Mouse (Mus musculus) gastrocnemius, postnatal 10 days (tissue): ENCODE measurements around the gene Cables2. TPM values are rescaled to one million over a fixed set of nuclear protein-coding genes. Genes with fewer than 3 reads are reported as not detected.

ENCODE experiments used
- DNase-seq: peaks from one replicate; pipeline ENCODE4 v3.0.0; 2021; ENCODE audit warnings: mixed read lengths
- long read RNA-seq, 2 experiments: library from polyadenylated mRNA; stranded (forward); transcript quantifications; one replicate each; pipeline ENCODE4 v2.0.0; 2021
- total RNA-seq, 2 experiments: library from RNA; stranded (reverse); gene quantifications; 2 replicates each; pipeline ENCODE4 v1.2.3; 2021

The Cables2 gene
- 10 to 100 TPM in 1 of 2 experiments, 1 to 10 TPM in 1; 9.3 to 10.3 TPM for total RNA-seq
- long read RNA-seq, experiment 1, transcript Cables2-201 (10 exons, 2,975 nt): major isoform, 22 of 36 reads
- long read RNA-seq, experiment 1, partial matches to known transcripts: 1 of 36 reads
- long read RNA-seq, experiment 1, other reads (novel, unspliced or antisense): 13 of 36 reads
- long read RNA-seq, experiment 2, transcript Cables2-201 (10 exons, 2,975 nt): major isoform, 18 of 24 reads
- long read RNA-seq, experiment 2, partial matches to known transcripts: 1 of 24 reads
- long read RNA-seq, experiment 2, other reads (novel, unspliced or antisense): 5 of 24 reads

GRCm38 (mm10) chr2:180273394-180274244 is at the start of gene Cables2:
Gene Cables2 (minus strand): TSS chr2:180273496.
- peak; percentile 89 for DNase-seq

- DNase-seq: no peak
Measured at GRCm38 (mm10) chr2:180322674-180323355, 49.5 kb upstream of the Cables2 start.

GRCm38 (mm10) chr2:180320216-180320615 is 46.9 kb upstream of the Cables2 start:
- DNase-seq: no peak

DNA sequence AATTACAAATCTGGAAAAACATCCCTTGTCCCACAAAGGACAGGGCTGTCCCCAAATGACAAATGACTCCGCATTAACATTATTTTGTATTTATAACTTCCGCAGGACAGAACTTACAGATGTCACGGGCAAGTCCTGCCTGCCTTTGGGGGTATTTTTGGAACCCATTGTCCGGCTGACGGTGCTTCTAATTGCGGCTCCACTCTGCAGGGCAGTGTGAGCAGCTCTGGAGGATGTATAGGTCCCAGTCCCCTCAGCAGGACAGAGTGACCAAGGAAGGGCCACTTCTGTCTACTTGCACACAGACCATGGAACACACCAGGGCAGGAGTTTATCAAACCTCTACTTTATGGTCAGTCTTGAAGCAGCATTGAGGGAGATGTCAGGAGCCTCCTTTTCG is 44.3 kb upstream of the Cables2 start:
- no peak for DNase-seq

- no peak for DNase-seq
Measured at GRCm38 (mm10) chr2:180314292-180314691, 41.0 kb upstream of the Cables2 start.

DNA sequence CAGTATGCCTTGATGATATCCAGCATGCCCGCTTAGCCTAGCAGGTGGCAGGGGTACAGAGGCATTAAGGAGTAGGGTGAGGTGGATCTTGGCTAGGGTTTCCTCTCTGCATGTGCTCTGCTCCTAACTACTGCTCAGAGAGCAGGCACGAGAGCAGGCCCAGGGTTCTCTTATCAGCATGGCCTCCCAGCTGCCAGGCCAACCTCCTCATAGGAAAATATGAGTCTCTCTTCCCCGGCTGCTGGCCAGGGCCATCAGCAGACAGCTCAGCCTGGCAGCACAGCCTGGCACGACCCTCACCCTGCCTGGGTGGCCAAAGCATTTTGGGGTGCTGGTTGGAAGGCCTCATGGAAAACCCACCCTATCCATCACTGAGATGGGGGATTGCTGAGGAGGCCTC is 37.9 kb upstream of the Cables2 start:
- no peak for DNase-seq

DNA sequence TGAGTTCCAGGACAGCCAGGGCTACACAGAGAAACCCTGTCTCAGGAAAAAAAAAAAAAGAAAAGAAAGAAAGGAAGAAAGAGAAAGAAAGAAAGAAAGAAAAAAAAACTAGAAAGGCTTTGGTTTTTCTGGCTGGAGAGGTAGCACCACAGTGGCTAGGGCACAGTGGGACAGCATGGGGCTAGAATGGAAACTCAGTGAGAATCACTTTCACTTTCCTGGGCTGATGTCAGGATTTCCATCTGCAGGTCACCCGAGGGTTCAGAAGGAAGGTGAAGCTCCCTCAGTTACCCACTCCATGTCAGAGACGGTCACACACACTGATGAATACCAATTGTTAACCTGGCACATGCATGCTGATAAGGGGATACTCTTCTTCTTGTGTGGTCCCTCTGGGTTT is 34.4 kb upstream of the Cables2 start:
- no peak for DNase-seq

- peak; percentile 60 for DNase-seq
Measured at GRCm38 (mm10) chr2:180306423-180307168, 33.3 kb upstream of the Cables2 start.

DNA sequence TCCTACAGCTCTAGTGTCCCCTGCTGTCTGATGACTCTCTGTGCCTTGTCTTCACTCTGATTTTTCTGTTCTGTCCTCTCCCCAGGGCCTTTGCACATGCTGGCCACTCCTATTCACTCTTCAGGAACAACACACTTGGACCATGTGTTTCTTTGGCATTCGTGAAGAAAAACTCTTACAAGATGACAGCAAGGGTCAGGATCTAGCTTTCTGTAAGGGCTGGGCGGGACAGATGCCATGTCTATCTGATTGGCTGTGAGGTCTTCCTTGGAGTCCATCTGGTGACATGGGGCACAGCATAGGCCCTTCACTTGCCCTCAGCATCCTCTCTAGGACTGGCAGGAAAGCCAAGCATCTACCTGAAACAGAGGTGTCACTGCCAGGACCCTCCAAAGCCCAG is 32.7 kb upstream of the Cables2 start:
- DNase-seq: no peak

- no peak for DNase-seq
Measured at GRCm38 (mm10) chr2:180305490-180305889, 32.2 kb upstream of the Cables2 start.

GRCm38 (mm10) chr2:180304554-180304953 is 31.3 kb upstream of the Cables2 start:
- no peak for DNase-seq

- no peak for DNase-seq
Measured at GRCm38 (mm10) chr2:180303468-180303867, 30.2 kb upstream of the Cables2 start.

GRCm38 (mm10) chr2:180302201-180302600 is 28.9 kb upstream of the Cables2 start:
- no peak for DNase-seq

- no peak for DNase-seq
Measured at GRCm38 (mm10) chr2:180300771-180301170, 27.5 kb upstream of the Cables2 start.

DNA sequence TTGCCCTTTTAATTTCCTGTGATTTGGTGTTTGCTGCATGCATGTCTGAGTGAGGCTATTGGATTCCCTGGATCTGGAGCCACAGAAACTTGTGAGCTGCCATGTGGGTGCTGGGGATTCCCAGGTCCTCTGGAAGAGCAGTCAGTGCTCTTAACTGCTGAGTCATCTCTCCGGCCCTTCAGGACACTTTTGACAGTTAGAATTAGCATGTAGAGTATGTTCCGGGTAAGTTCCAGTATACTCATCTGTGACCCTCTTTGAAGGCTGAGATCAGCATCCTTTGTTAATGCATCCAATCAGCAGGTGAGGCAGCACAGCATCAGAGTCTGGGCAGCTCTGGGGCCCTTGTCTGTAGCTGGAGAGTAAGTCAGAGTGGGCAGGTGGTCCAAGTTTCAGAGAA is 27.0 kb upstream of the Cables2 start:
- no peak for DNase-seq

GRCm38 (mm10) chr2:180292906-180293305 is 19.6 kb upstream of the Cables2 start:
- DNase-seq: no peak

GRCm38 (mm10) chr2:180292026-180292425 is 18.7 kb upstream of the Cables2 start:
- DNase-seq: no peak

- no peak for DNase-seq
Measured at GRCm38 (mm10) chr2:180291566-180291965, 18.3 kb upstream of the Cables2 start.

DNA sequence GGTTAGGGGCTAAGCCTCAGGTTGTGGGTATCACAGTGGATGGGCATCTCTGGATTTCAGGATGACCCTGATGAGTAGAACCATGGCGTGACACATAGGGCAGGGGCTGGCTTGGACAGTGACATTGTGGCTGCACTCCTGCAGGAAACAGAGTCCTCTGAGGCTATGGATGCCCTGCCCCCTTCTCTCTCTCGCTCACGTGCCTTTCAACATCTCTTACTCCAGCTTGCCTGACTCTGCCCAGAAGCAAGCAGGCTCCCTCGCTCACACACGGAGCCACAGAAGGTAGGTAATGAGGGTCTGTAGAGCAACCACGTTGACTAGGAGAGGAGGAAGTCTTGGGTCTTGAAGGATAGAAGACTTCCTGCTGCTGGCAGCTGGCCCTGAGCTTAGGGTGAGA is 17.2 kb upstream of the Cables2 start:
- no peak for DNase-seq

DNA sequence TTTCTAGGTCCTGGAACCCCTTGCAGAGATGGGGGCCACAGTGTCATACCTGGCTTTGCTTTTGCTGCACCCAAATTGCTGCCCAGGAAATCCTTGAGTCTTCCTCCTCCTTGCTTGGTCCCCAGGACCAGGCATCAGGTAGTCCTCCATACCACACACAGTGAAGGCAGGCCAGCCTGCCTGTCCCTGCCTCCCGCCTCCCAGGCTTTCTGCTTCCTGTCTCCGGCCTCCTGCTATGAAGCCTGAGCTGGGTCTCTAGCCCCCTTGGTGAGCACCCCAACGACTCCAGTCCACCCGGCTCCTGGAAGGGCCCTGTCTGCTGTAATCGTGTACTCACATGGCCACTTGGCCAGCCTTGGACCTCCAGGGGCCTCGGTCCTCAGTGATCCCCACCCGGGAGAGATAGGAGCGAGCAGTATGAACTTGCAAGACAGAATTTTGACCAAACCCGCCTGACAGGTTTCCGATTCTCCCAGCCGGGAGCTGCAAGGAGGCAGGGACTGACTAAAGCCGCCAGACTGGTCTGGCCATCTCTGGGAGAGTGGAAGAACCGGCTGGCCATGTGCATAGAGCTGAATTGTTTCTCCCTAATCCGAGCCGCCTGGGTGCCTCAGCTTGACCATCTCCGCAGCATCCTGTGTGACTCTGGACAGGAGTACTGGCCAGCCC is 16.3 kb upstream of the Cables2 start, which contains the start of gene Rbbp8nl:
Gene Rbbp8nl (minus strand): TSS at position 440 of the 669 bp plus-strand sequence.
- no peak for DNase-seq

- DNase-seq: no peak
Measured at GRCm38 (mm10) chr2:180288966-180289365, 15.7 kb upstream of the Cables2 start.

- DNase-seq: no peak
Measured at GRCm38 (mm10) chr2:180279321-180279720, 6.0 kb upstream of the Cables2 start.
